Mouse (Mus musculus): ENCODE data around the gene Pip4k2c.

Gene Pip4k2c

DNA sequence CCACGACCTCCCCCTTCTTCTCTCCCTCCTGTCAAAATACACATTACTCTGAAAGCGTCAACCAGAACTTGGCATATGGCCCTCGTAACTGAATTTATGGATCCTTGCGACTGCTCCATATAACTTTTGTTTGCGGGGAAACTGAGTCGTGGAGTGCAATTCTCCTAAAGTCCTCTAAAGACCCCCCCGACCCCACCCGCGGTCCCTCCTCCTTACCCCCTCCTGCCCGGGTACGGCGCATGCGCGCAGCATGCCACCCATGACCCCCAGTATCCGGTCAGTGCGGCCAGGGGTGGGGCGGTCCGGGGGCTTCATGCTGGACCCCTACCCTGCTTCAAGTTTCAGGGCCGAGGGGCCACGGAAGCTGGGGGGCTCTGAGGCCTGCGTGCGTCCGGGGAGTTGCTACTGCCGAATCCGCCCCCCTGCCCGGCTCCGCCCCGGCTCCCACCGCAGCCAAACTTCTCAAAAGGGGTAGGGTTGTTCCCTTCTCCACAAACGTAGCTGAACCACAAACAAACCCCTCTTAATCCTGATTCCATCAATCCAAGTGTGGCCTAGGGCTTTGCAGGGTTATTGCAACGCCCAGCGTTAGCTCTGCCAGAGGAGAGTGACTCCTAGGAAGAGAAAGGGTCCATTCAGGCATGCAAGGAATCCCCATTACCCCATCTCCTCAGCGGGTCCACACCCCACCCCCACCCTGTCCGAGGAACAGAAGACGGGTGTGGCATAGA is 21.6 kb downstream of the Pip4k2c start, which contains the start of gene Arhgef25:
Gene Arhgef25, minus strand, starts transcription at position 433 of the 731 bp plus-strand sequence.
- in situ Hi-C loops (cut with MboI; ENCODE audit: unreplicated experiment in 2 of 2): no loop called here

DNA sequence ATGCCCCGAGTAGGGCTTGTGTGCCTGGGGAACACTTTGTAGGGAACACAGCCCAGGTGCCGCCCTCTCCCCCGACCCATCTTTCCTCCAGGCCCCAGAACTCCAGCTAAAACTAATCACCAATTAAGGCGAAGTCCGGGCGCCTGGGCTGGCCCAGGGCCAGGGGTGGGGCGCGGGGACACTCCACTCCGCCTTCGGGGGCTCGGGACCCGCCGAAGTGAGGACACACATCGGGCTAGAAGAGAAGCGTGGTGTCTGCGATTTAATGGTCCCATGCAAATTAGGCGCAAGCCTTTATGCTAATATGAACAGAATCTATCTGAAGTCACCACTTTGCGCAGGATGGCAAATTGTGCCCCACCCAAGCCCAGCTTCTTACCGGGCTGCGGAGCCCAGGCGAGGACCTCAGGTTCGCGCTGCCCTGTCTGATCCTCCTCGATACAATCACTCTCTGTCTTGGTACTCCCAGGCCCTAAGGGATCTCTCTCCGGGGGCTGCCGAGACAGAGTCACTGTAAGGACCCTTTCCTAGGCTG is 22.2 kb downstream of the Pip4k2c start:
- in situ Hi-C loops (cut with MboI; ENCODE audit: unreplicated experiment in 2 of 2): no loop called here

DNA sequence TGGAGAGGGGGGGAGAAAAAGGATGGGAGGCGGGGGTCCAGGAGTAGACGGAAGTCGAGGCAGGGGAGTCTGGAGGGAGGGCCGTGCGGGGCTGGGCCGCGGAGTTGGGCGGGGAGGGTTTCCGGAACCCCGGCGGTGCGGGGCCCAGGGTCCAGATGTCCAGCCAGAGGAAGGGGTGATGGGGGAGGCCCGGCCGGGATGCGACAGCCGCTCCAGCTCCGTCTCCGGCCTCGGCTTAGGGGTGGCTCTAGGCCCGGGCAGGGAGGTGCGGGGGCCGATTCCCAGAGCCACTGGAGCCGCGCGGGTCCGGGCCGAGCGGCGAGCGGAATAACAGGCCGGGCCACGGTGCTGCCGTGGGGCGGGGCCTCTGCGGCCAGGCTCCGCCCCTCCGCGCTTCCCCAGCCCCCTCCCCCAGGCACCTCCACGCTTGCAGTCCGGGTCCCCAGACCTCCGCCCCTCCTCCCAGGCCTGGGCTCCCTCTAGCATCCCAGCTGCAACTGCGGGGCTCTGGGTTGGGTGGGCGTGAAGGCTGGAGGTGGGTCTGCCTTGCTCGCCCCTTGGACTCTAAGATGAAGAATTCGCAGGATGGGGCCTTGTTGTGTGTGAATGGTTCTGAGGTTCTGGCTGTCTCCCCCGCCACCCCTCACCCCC is 22.8 kb downstream of the Pip4k2c start:
- in situ Hi-C loops (cut with MboI; ENCODE audit: unreplicated experiment in 2 of 2): no loop called here

DNA sequence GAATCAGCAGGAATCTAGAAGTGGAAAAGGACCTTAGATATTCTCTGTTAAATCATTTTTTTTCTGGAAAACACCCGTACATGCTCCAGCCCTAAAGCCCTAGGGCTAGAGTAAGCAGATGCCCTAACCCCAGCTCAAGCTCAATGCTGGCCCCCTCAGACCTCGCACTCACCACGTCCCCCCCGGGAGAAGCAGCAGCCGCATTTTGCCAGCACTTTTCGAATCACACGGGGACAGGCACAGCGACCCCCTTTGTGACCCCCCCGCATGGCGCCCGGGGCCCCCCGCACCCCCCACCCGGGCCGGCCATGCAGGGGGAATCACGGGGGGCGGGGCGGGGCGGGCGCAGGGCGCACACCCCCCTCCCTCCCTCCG is 23.3 kb downstream of the Pip4k2c start:
- in situ Hi-C loops (cut with MboI; ENCODE audit: unreplicated experiment in 2 of 2): no loop called here

DNA sequence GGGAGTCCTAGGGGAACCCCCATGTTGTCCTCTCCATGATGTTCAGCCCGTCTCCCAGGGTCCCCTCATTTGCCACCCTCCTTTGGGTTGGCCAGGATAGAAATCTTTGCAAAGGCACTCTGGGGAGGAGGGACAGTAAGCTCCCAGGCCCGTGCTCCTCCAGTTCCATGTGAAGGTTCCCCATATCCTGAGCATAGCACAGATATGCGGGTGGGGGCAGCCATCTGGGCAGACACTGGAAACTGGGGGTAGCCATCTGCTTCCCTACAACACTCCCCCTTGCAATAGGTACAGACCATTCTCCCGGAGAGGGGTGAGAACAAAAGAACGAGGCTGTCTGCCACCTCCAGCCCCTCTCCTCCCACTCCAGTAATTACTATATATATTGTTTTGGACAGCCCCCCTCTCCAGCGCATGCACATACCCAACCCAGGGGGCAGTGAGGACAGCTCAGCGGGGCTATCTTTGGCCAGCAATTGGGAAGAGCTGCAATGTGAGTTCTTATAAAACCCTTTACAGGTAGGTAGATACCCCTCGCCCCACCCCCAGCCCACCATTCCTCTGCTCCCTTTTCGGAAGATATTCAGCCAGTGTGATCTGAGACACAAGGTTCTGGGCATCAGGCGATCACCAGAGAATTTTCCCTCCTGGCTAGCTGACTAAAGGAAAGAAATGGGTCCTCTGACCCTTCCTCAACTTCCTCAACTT is 23.9 kb downstream of the Pip4k2c start:
- in situ Hi-C loops (cut with MboI; ENCODE audit: unreplicated experiment in 2 of 2): no loop called here

DNA sequence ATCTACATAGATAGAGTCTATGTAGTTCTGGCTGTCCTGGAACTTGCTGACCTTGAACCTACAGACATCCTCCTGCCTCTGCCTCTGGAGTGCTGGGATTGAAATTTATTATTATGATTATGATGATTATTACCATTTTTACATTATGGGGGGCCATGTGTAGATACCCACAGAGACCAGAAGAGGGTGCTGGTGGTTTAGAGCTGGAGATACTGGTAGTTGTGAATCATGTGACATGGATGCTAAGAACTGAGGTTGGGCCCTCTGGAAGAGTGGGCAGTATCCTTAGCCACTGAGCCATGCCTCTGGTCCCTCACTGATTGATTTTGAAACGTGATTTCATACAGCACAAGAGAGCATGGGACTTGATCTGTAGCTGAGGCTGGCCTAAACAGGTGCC is 24.9 kb downstream of the Pip4k2c start:
- in situ Hi-C loops (cut with MboI; ENCODE audit: unreplicated experiment in 2 of 2): no loop called here

DNA sequence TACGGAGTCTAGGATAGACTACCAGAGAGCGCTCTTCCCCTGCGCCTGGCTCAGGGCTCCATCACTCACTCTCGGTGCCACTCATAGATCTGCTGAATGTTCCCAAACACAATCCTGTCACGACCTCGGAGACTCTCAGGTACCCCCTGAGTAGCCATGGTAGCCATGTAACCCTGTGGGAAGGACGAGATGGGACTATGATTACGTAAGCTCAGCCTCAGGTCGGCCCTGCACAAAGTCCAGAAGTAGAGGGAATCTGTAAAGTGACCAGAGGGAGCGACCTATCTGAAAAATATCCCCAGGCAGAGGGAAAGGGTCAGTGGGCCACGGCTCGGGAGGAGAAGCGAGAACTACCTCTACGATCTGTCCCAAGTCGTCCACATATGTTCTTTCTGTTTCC is 25.9 kb downstream of the Pip4k2c start:
- in situ Hi-C loops (cut with MboI; ENCODE audit: unreplicated experiment in 2 of 2): no loop called here

DNA sequence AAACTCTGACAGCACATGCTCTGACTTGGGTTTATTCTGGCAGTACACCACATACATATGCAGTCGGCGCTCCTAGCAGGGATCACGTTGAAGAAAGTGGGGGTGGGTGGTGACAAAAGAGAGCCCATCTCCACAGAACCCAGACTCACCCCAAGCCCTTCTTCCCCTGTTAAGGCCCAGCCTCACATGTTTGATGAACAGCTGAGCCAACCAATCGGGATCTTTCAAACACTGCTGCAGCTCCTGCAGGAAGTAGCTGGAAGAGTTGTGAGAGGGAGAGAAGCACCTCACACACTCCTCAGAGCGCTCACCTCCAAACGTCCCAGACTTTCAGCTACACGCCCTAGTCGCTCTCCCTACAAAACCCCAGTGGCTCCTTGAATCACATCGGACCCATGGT is 26.3 kb downstream of the Pip4k2c start:
- in situ Hi-C loops (cut with MboI; ENCODE audit: unreplicated experiment in 2 of 2): no loop called here

DNA sequence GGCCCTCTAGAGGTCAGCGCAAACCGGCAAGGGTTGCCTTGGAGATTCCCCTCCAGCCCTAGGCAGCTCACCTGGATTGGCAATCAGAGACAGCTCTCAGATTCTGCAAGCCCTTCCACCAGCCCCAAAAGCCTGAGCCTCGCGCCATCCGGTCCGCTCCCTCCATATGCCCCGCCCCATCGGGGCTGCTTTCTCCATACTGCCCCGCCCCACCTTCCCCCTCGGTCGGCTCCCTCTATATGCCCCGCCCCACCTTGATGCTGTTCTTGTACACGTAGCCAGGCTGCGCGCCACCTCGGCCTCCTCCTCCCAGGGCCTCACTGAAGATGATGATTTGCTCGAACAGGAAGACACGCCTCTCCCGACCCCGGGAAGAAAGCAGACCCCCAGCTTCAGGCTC is 27.6 kb downstream of the Pip4k2c start:
- in situ Hi-C loops (cut with MboI; ENCODE audit: unreplicated experiment in 2 of 2): no loop called here

DNA sequence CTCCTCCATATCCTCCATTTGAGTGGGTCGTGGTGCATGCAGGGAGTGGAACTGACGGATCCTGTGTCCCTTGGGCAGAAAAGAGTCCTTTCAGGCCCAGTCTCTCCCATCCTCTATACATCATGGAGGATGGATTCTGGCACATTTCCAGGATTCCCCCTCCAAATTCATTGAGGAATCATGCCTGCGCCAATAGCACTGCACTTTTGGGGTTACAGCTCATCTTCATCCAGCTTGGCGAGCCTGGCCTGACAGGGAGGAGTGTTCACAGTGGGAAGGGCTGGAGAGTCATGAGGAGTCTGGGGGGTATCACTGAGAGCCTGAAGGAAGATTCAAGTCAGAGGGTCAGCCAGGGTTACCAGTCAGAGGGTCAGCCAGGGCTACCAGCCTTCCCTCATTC is 28.8 kb downstream of the Pip4k2c start:
- in situ Hi-C loops (cut with MboI; ENCODE audit: unreplicated experiment in 2 of 2): no loop called here

DNA sequence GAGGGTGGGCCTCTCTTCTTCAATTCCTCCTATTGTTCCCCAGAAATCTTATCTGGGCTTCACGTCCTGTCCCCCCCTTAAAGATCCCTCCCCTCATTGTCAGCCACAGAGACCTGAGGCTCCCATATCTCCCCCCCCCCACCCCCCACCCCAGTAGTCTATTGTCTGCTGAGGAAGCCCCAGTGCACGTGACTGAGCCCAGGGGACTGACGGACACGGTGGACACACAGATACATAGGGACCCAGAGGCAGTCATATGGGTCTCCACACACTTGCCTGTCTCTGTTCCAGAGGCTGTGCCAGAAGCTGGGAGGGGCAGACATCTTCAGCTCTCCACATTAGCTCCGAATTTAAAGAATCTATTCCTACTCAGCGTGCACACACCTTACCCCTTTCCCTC is 29.8 kb downstream of the Pip4k2c start:
- in situ Hi-C loops (cut with MboI; ENCODE audit: unreplicated experiment in 2 of 2): no loop called here

DNA sequence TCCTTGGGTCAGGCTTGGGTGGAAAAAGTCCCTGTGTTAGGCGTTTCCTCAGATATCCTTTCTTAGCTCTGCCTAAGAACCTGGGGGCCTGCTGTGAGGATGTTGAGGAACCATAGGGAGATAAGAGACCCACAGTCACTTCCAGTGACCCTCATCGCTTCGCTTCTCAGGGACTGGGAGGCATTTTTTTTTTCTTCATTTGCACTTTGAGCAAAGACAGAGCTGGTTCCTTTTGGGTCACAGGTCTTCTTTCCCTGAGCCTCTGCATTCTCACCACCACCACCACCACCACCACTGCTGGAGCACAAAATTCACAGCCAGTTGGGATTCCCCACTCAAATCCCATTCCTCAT is 30.7 kb downstream of the Pip4k2c start:
- in situ Hi-C loops (cut with MboI; ENCODE audit: unreplicated experiment in 2 of 2): no loop called here

DNA sequence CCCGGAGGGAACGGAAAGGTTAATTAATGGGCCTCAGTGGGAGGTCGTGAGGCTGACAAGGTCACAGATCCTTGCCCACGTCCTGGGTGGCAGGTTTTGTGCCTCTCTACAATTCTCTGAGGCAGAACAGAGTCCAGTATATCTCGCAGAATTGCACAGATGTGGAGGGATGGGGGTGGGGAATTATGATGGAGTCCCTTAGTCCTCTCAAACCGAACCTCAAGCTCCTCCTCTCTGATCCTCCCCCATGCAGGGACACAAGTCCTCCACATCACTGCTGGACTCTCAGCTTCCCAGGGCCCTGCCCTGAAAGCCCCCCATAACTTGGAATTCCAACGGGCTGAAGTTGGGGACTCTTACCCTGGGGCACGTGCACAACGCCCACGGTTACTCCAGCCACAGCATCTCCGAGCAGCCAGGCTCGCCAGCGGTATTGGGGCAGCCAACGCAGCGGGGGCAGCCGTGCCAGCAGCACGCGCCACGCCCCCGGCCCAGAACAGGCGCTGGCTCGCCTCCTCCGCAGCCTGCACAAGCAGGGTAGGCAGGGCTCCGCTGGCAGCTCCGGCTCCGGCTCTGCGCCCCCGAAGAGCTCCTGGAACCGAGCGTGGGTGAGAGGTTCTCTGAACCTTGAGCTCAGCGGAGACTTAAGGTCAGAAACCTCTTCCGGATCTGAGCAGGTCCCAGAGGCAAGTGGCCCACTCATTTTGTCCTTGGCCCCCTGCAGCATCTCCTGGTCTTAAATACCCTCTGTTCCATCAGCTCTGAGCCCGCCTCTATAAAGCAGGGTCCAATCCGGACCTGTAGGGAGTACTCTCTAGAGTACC is 31.3 kb downstream of the Pip4k2c start, which contains the start of gene Slc26a10:
Gene Slc26a10, minus strand, starts transcription at position 775 of the 824 bp plus-strand sequence.
- in situ Hi-C loops (cut with MboI; ENCODE audit: unreplicated experiment in 2 of 2): loop anchor here (5.0 kb wide), 4 partner anchors 42 to 157 kb away; no protein-coding TSS in a partner anchor

DNA sequence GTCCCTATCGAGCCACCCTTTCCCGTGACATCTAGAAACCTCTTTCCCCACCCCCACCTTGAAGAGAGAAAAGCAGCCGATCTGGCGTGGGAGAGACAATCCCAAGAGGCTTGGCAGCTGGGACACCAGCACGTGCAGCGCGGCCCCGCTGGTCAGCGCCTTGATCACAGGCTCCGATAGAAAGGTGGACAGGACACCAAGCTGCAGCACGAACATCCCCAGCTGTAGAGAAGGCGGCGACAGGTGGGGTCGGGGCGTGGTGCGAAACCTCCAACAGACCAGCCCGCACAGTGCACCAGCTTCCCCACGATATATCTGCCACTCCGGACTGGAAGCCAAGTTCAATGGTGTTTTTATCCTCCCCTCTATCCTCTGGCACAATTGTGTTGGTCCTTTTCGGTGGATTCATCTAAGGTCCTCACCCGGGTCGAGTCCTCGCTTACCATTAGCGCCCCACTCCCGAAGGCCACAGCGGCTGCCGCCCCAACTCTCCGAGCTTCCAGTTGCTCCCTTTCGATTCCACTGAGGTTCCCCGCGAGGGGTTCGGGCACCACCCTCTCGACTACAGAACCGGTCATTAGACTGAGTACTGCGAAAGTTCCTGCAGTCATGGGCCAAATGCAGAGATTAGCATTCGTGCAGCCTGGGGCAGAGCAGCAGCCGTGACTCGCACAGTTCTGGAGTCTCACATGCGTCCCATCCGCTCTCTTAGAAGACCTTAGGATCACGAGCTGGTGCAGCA is 32.9 kb downstream of the Pip4k2c start:
- in situ Hi-C loops (cut with MboI; ENCODE audit: unreplicated experiment in 2 of 2): loop anchor here (5.0 kb wide), 4 partner anchors 44 to 159 kb away; no protein-coding TSS in a partner anchor

DNA sequence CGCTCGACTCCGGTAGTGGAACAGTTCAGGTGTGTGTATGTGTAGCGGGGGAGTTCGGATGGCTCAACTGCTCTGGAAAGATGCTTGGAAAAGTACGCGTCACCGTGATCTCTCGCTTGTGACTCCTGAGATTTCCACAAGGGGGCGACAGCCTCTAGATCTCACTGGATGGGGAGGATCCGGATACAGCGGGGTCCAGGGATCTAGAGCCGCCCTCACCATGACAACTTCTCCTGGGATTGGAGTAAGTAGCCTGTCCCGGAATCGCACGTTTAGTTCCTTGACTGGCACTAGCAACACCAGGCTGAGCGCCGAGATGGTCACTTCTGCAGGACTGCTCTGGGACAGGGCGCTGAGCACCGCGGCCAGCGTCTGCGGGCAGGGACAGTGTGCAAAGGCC is 33.7 kb downstream of the Pip4k2c start:
- in situ Hi-C loops (cut with MboI; ENCODE audit: unreplicated experiment in 2 of 2): loop anchor here (5.0 kb wide), 4 partner anchors 45 to 160 kb away; no protein-coding TSS in a partner anchor

DNA sequence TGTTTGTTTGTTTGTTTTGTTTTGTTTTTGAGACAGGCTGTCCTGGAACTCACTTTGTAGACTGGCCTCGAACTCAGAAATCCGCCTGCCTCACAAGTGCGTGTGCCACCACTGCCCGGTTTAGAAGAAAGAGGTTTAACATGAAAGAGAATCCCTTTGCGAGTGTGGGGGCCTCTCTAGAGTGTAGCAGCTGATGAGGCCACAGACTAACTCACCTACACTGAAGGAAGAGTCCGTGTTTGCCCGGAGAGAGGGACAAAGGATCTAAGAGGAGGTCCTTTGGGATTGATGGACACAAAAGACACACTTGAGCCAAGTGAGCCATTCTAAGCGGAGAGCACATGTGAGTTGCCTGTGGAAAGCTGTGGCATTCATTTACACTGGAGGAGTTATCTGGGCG is 34.1 kb downstream of the Pip4k2c start:
- in situ Hi-C loops (cut with MboI; ENCODE audit: unreplicated experiment in 2 of 2): loop anchor here (5.0 kb wide), 4 partner anchors 45 to 160 kb away; no protein-coding TSS in a partner anchor

DNA sequence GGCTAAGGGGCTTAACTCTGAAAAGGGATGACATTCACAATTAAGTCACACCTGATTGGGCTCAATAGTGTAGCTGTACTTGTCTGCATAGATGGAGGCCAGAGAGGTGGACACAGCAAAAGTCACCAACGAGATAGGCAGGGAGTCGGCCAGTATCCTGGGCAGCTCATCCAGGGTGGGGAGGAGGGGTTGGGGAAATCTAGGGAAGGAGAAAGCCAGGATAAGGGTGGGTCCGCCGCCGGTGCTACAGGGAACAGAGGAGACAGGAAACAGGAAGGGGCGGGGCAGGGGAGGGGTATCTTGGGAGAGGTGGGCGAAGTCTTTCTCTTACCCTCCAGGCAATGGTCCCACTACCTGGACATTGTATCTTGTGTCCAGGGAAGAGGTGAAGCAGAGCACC is 34.6 kb downstream of the Pip4k2c start:
- in situ Hi-C loops (cut with MboI; ENCODE audit: unreplicated experiment in 2 of 2): loop anchor here (5.0 kb wide), 4 partner anchors 46 to 161 kb away; no protein-coding TSS in a partner anchor

DNA sequence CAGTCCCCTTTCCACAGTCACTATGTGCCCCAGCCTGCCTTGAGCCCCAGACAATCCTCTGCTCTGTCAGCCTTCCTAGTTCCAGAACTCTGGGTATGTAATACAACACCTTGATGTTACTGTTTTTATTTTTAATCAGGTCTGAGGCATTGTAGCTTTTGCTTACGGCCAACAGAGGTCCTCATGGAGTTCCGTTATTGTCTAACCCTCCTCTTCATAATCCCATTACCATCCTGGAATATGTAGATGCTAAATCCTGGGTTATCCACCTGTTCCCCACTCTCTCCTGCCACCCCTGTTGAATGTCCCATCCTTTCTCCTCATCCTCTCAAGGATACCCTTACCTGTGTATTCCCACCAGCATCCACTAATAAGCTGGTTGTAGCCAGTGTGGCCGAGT is 35.2 kb downstream of the Pip4k2c start:
- in situ Hi-C loops (cut with MboI; ENCODE audit: unreplicated experiment in 2 of 2): loop anchor here (5.0 kb wide), 4 partner anchors 46 to 161 kb away; no protein-coding TSS in a partner anchor

DNA sequence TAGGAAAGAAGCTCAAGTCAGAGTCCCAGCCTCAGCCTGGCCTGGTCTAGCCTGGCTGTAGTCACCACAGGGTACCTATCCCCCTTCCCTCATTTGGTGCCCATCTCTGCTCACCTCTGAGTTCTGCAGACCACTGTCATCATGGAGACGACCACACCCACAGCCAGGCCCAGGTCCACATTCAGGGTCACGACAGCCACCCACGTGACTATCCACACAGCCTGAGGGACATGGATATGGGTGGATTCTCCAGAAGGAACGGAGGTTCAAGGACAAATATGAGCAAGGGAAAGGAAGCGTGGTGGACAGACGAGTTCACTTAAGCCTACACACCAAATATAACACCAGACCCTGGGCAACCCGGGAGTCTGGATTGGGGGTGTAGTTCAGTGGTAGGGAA is 37.2 kb downstream of the Pip4k2c start:
- in situ Hi-C loops (cut with MboI; ENCODE audit: unreplicated experiment in 2 of 2): loop anchor here in 1 of 2 experiments (5.0 kb wide), 1 partner anchor 47 kb away; no protein-coding TSS in a partner anchor
